Mouse (Mus musculus): Measurements from ENCODE around the gene Fam76a. TPM values are rescaled to one million over a fixed set of nuclear protein-coding genes. Genes with fewer than 3 reads are reported as not detected.

Gene Fam76a
- polyA plus RNA-seq, 1 experiment from 2014 or later, result 30.1 TPM

- peak overlapping the region; percentile 15; the same call in 1 of the 2 replicates for H3K4me2 ChIP-seq (ENCODE audit: low read depth, severe bottlenecking)
- no peak for ATAC-seq (ENCODE audit: insufficient number of reproducible peaks, low FRiP score, low TSS enrichment, low read depth)
- no peak for DNase-seq (ENCODE audit: low spot score)
- H3K4me3 ChIP-seq (ENCODE audit: low read depth, low read length), result no peak overlapping the region
- H3K9me3 ChIP-seq (ENCODE audit: control insufficient read depth, low read length), result no peaks in the 10 kb centered on the region
- H3K4me1 ChIP-seq (ENCODE audit: control insufficient read depth, insufficient read depth, low read length), result peaks cover 22% of the 10 kb centered on the region
- no peaks in the 10 kb centered on the region for H3K36me3 ChIP-seq (ENCODE audit: control insufficient read depth, insufficient read depth, low read length)
- no peak overlapping the region for H3K9ac ChIP-seq (ENCODE audit: low read length)
- H3K27me3 ChIP-seq (ENCODE audit: control insufficient read depth, insufficient read depth, low read length), result no peaks in the 10 kb centered on the region
- WGBS, result 32% methylated on average over 24 of the region's 24 CpGs
- no peak overlapping the region for H3K27ac ChIP-seq (replicated peaks; ENCODE audit: low read depth, low read length)
Measured at GRCm38 (mm10) chr4:132949882-132950532, 27.6 kb upstream of the Fam76a start.

- ATAC-seq (ENCODE audit: insufficient number of reproducible peaks, low FRiP score, low TSS enrichment, low read depth), result peak; percentile 33
- H3K4me1 ChIP-seq (ENCODE audit: control insufficient read depth, insufficient read depth, low read length), result peaks cover 14% of the 10 kb centered on the region; the same call in 1 of the 2 replicates
Measured at GRCm38 (mm10) chr4:132946047-132947001, 24.0 kb upstream of the Fam76a start.

GRCm38 (mm10) chr4:132945261-132946046 is 23.1 kb upstream of the Fam76a start:
- Histone ChIP-seq H3K27ac (replicated peaks; ENCODE audit: low read depth, low read length) (peak overlapping the region; percentile 53), H3K27me3 (ENCODE audit: control insufficient read depth, insufficient read depth, low read length) (no peaks in the 10 kb centered on the region; the same call in 1 of the 2 replicates), H3K4me3 (ENCODE audit: low read depth, low read length) (peak overlapping the region; percentile 8; the same call in 1 of the 2 replicates), H3K9ac (ENCODE audit: low read length) (0 out of 2 replicates have a peak overlapping the region, but pooled peaks have one; percentile 36), H3K36me3 (ENCODE audit: control insufficient read depth, insufficient read depth, low read length) (no peaks in the 10 kb centered on the region), H3K4me1 (ENCODE audit: control insufficient read depth, insufficient read depth, low read length) (peaks cover 14% of the 10 kb centered on the region; the same call in 1 of the 2 replicates), H3K4me2 (ENCODE audit: low read depth, severe bottlenecking) (peak overlapping the region; percentile 39), H3K9me3 (ENCODE audit: control insufficient read depth, low read length) (no peaks in the 10 kb centered on the region)
- DNase-seq (ENCODE audit: low spot score) (peak; percentile 96), ATAC-seq (ENCODE audit: insufficient number of reproducible peaks, low FRiP score, low TSS enrichment, low read depth) (peak; percentile 65)
- whole genome bisulfite sequencing, result 4% methylated on average over 15 of the region's 15 CpGs

More at GRCm38 (mm10) chr4:132946047-132947001, 24.0 kb upstream of the Fam76a start:
- Histone ChIP-seq H3K27me3 (ENCODE audit: control insufficient read depth, insufficient read depth, low read length) (no peaks in the 10 kb centered on the region; the same call in 1 of the 2 replicates), H3K9ac (ENCODE audit: low read length) (peak overlapping the region; percentile 36; the same call in 1 of the 2 replicates), H3K4me2 (ENCODE audit: low read depth, severe bottlenecking) (peak overlapping the region; percentile 39), H3K36me3 (ENCODE audit: control insufficient read depth, insufficient read depth, low read length) (no peaks in the 10 kb centered on the region), H3K4me3 (ENCODE audit: low read depth, low read length) (peak overlapping the region; percentile 8; the same call in 1 of the 2 replicates), H3K27ac (replicated peaks; ENCODE audit: low read depth, low read length) (peak overlapping the region; percentile 53), H3K9me3 (ENCODE audit: control insufficient read depth, low read length) (no peaks in the 10 kb centered on the region)
- 13% methylated on average over 27 of the region's 27 CpGs for WGBS
- no peak for DNase-seq (ENCODE audit: low spot score)

GRCm38 (mm10) chr4:132944776-132945175 is 22.4 kb upstream of the Fam76a start:
- Histone ChIP-seq H3K36me3 (ENCODE audit: control insufficient read depth, insufficient read depth, low read length) (no peaks in the 10 kb centered on the region), H3K27me3 (ENCODE audit: control insufficient read depth, insufficient read depth, low read length) (no peaks in the 10 kb centered on the region; the same call in 1 of the 2 replicates), H3K4me2 (ENCODE audit: low read depth, severe bottlenecking) (no peak overlapping the region), H3K27ac (replicated peaks; ENCODE audit: low read depth, low read length) (no peak overlapping the region), H3K4me3 (ENCODE audit: low read depth, low read length) (no peak overlapping the region), H3K9ac (ENCODE audit: low read length) (no peak overlapping the region), H3K9me3 (ENCODE audit: control insufficient read depth, low read length) (no peaks in the 10 kb centered on the region), H3K4me1 (ENCODE audit: control insufficient read depth, insufficient read depth, low read length) (peaks cover 14% of the 10 kb centered on the region; the same call in 1 of the 2 replicates)
- 84% methylated on average over 4 of the region's 4 CpGs for WGBS
- DNase-seq (ENCODE audit: low spot score) (no peak), ATAC-seq (ENCODE audit: insufficient number of reproducible peaks, low FRiP score, low TSS enrichment, low read depth) (no peak)

- no peak overlapping the region for H3K9ac ChIP-seq (ENCODE audit: low read length)
- no peaks in the 10 kb centered on the region for H3K36me3 ChIP-seq (ENCODE audit: control insufficient read depth, insufficient read depth, low read length)
- ATAC-seq (ENCODE audit: insufficient number of reproducible peaks, low FRiP score, low TSS enrichment, low read depth) (no peak), DNase-seq (ENCODE audit: low spot score) (no peak)
- H3K9me3 ChIP-seq (ENCODE audit: control insufficient read depth, low read length), result no peaks in the 10 kb centered on the region
- H3K27me3 ChIP-seq (ENCODE audit: control insufficient read depth, insufficient read depth, low read length), result no peaks in the 10 kb centered on the region; the same call in 1 of the 2 replicates
- H3K27ac ChIP-seq (replicated peaks; ENCODE audit: low read depth, low read length), result no peak overlapping the region
- H3K4me3 ChIP-seq (ENCODE audit: low read depth, low read length), result no peak overlapping the region
- peaks cover 14% of the 10 kb centered on the region; the same call in 1 of the 2 replicates for H3K4me1 ChIP-seq (ENCODE audit: control insufficient read depth, insufficient read depth, low read length)
- no peak overlapping the region for H3K4me2 ChIP-seq (ENCODE audit: low read depth, severe bottlenecking)
- WGBS, result 76% methylated on average over 12 of the region's 12 CpGs
Measured at GRCm38 (mm10) chr4:132944106-132944505, 21.7 kb upstream of the Fam76a start.

GRCm38 (mm10) chr4:132943088-132943487 is 20.7 kb upstream of the Fam76a start:
- DNase-seq (ENCODE audit: low spot score), result no peak
- Histone ChIP-seq H3K9ac (ENCODE audit: low read length) (no peak overlapping the region), H3K27ac (replicated peaks; ENCODE audit: low read depth, low read length) (no peak overlapping the region), H3K27me3 (ENCODE audit: control insufficient read depth, insufficient read depth, low read length) (no peaks in the 10 kb centered on the region; the same call in 1 of the 2 replicates), H3K4me3 (ENCODE audit: low read depth, low read length) (no peak overlapping the region), H3K4me1 (ENCODE audit: control insufficient read depth, insufficient read depth, low read length) (peaks cover 21% of the 10 kb centered on the region), H3K36me3 (ENCODE audit: control insufficient read depth, insufficient read depth, low read length) (no peaks in the 10 kb centered on the region), H3K4me2 (ENCODE audit: low read depth, severe bottlenecking) (no peak overlapping the region), H3K9me3 (ENCODE audit: control insufficient read depth, low read length) (no peaks in the 10 kb centered on the region)
- no peak for ATAC-seq (ENCODE audit: insufficient number of reproducible peaks, low FRiP score, low TSS enrichment, low read depth)
- WGBS, result 70% methylated on average over 8 of the region's 8 CpGs

- Histone ChIP-seq H3K4me2 (ENCODE audit: low read depth, severe bottlenecking) (no peak overlapping the region), H3K4me3 (ENCODE audit: low read depth, low read length) (no peak overlapping the region), H3K9ac (ENCODE audit: low read length) (no peak overlapping the region), H3K4me1 (ENCODE audit: control insufficient read depth, insufficient read depth, low read length) (peaks cover 15% of the 10 kb centered on the region), H3K9me3 (ENCODE audit: control insufficient read depth, low read length) (no peaks in the 10 kb centered on the region), H3K27me3 (ENCODE audit: control insufficient read depth, insufficient read depth, low read length) (no peaks in the 10 kb centered on the region; the same call in 1 of the 2 replicates), H3K36me3 (ENCODE audit: control insufficient read depth, insufficient read depth, low read length) (no peaks in the 10 kb centered on the region), H3K27ac (replicated peaks; ENCODE audit: low read depth, low read length) (no peak overlapping the region)
- 58% methylated on average over 23 of the region's 23 CpGs for WGBS
- DNase-seq (ENCODE audit: low spot score), result no peak
- no peak for ATAC-seq (ENCODE audit: insufficient number of reproducible peaks, low FRiP score, low TSS enrichment, low read depth)
Measured at GRCm38 (mm10) chr4:132941012-132941729, 18.8 kb upstream of the Fam76a start.
